Mouse (Mus musculus): ENCODE results near the gene Sash1.

The Sash1 gene

DNA sequence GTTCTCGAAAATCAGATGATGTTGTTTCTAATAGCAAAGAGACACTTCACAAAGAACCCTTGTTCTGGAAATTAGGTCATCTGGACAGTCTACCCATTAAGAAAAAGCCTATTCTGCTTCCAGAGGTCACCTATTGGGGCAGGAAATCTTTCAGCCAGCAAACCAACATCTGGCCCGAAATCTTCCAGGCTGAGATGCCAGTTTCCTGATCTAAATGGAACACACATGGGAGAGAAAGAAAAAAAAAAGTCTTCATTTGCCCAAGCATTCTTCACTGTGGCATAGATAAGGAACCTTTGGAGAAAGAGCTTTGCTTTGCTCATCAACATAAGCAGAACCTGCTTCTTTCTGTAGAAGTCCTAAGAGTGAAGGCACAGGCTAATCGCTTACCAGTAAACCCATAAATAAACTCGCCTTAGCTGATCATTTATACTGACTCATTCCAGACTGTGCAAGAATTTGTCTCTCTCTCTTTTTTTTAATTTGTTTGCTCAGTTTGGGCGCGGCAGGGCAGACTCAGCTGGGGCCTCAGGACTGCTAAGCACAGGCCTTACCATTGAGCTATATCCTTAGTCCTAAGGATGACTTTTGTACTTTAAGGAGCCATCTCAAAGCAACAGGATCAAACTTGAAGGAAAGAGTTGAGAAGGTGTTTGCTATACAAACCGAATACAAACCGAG lies 13.1 kb upstream of the Sash1 start:
- peak in 1 of 2 experiments; percentile 21 for DNase-seq (ENCODE audit: low spot score in 2 of 2)

DNA sequence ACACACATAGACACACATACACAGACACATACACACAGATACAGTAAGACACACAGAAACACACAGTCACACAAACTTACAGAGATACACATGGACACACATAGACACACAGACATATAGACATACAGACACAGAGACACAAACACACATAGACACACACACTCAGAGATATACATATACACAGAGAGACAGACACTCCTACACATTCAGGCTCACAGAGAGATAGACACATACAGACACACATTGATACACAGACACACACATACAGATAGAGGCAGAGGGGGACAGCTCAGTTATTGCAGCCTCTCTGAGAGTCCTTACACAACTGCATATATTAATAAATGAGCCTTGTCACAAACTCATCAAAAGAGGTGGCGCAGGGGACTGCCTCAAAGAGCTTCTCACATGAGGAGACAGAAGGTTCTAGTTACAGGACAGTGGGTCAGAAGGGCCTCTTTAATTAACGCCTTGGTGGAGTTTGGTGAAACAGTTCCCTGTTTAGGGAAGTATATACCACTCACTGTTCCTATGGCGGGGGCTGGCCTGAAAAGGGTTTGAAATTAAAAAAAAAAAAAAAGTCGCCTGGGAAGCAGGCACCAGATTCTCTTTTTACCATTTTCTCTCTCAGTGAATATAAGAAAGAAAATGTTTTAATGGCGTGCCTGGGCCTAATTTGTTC lies 12.4 kb upstream of the Sash1 start:
- DNase-seq (ENCODE audit: low spot score in 2 of 2): no peak

DNA sequence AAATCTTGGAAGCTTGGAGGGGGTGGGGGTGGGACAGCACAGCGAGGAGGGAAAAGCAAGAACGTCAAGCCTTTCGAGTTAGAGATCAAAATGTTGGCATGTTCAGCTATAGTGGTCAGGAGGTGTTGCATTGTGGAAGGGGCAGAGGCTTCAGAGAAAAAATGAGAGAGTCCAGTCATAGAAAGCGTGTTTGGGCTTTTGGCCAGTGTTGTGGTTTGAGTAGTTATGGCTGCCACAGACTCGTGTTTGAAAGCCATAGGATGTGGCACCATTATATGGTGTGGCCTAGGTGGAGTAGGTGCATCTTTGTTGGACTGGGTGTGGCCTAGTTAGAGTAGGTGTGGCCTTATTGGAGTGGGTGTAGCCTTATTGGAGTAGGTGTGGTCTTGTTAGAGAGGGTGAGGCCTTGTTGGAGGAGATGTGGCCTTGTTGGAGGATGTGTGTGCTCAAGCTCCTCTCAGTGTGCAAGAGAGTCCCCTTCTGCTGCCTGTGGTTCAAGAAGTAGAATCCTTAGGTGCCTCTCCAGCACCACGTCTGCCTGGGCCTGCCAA lies 9.2 kb upstream of the Sash1 start:
- no peak for DNase-seq (ENCODE audit: low spot score in 2 of 2)

DNA sequence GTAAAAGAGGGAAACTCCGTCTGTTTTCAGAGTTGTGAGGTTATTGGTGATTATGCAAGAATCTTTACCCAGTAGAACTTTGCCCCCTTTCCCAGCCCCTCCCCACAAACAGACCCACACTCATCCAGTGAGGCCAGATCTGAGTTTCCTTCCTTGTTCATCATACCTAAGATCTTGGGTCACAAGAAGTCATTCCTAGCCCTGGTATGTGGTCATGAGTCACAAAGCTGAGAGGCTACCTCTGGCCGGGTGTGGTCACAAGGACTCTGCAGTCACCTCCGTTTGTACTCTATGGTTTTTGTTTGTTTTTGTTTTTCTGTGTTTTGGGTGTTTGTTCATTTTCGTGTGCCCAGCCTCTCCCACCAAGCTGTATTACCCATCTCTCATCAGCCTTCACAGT lies 4.6 kb upstream of the Sash1 start:
- peak in 1 of 2 experiments; percentile 21 for DNase-seq (ENCODE audit: low spot score in 2 of 2)

DNA sequence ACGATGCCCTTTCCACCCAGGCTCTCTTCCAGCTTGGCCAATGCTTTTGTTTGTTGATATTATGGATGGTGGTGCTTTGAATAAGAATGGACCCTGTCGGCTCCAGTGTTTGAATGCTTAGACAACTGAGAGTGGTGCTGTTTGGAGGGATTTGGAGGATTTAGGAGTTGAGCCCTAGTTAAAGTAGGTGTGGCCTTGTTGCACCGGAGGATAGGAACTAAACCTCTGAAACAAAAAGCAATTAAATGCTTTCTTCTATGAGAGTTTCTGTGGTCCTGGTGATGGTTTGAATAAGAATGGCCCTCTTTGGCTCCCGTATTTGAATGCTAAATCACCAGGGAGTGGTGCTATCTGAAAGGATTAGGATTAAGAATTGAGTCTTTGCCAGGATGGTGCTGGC lies 3.5 kb upstream of the Sash1 start:
- DNase-seq (ENCODE audit: low spot score in 2 of 2): no peak

DNA sequence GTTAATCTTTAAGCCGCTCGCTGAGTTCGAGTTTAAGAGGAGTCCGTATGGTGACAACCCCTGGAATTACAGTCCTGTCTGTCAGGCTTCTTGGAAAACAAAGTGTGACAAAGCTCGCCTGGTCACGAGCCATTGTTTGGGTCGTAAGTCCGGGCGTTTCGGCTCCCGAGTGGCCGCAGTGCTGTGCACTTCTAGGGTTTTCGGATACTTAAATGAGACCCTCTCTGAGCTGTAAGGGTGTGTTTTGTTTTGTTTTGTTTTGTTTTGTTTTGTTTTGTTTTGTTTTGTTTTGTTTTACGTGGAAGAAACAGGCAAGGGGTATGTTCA lies 621 bp upstream of the Sash1 start:
- DNase-seq (ENCODE audit: low spot score in 2 of 2): no peak

DNA sequence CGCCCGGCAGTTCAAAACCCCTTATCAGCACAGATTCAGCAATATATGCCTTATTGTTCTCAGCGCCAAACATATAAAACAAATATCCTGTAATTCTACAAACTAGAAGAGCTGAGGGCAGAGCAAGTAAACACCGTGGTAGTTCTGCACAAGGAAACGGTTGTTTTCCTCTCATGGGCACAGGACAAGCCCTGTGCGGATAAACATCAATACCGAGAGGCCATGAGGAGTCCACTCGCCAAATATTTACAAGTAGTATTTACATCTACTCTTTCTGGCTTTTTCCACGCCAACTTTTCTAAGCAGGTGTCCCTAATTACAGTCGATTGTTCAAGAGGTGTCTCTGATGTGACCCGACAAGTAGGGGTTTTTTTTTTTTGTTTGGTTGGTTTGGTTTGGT lies 669 bp downstream of the Sash1 start:
- peak in 1 of 2 experiments; percentile 32 for DNase-seq (ENCODE audit: low spot score in 2 of 2)

DNA sequence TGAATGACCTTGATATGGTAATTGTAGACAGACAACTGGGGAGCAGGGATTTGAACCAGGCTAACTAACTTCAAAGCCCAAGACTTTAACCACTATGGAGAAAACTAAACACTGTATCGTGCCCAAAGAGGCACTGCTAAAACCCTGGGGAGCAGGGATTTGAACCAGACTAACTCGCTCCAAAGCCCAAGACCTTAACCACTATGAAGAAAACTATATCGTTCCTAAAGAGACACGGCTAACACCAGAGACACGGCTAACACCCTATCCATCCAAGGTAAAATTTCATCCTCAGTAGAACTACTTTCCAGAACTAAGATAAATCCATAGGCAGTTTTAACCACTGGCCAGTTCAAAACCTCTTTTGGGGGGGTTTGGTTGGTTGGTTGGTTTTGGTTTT lies 1.3 kb downstream of the Sash1 start:
- DNase-seq (ENCODE audit: low spot score in 2 of 2): no peak

DNA sequence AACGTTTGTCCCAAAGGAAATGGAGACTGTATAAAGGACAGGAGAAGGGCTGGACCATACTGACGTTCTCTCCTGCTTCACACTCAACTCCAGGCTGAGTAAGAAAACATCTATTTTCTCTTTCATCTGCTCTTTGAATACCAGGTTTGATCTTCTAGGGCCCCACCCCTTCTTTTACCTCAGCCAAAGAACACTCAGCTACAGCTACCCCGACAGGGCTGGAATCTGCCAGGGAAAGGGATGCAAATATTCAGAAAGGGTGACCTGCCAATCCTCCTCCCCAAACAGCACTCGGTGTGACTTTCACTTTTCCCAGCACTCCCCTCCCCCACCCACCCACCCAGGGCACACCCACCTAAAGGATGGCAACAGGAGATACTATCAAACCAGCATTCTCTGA lies 2.2 kb downstream of the Sash1 start:
- no peak for DNase-seq (ENCODE audit: low spot score in 2 of 2)

DNA sequence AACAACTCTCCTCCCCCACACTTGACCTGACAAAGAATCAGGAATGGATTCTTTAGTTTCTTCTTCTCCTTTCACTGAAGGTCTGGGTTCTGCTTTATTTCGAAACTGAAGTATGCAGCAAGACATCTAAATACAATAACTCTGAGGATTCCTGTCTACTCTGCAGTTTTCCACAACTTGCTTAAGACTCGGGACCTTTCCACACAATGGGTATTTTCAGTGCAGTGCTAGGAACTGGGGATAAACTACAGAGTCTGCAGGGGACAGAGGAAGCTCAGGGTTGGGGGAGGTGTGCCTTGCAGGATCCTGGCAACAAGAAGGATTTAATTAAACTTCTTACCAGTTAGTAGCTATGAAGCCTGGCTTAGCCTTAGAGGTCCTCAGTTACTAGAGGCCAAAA lies 4.1 kb downstream of the Sash1 start:
- DNase-seq (ENCODE audit: low spot score in 2 of 2): no peak

DNA sequence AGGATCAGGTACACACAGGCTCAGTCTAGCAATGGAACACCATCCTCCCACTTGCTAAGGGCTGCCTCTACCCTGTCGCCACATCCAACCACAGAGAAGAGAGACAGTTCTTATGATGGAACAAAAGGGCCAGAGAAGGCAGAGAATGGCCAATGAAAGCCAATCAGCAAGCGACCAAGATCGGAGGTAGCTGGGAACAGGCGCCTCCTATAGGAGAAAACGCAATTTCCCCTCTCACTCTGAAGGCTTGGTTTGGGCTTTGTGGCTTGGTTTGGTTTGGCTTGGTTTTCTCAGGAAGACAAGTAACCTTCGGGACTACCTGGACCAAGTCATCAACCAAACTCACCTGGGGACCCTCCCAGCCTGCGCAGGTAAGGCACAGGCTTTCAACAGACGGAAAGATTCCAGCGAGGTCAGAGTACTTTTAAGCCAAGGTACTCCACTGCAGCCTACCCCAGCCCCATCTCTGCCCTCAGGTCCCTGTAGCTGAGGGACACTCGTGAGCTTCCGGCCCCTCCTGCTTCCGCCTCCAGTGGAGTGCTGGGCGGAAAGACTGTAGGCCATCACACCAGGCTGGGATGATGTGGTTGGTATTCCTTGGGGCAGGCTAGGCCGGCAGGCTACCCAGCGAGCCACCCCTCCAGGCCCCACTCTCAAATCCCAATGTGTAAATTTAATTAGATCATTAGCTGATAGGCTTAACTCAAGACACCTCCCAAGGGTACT lies 4.8 kb downstream of the Sash1 start:
- no peak for DNase-seq (ENCODE audit: low spot score in 2 of 2)

DNA sequence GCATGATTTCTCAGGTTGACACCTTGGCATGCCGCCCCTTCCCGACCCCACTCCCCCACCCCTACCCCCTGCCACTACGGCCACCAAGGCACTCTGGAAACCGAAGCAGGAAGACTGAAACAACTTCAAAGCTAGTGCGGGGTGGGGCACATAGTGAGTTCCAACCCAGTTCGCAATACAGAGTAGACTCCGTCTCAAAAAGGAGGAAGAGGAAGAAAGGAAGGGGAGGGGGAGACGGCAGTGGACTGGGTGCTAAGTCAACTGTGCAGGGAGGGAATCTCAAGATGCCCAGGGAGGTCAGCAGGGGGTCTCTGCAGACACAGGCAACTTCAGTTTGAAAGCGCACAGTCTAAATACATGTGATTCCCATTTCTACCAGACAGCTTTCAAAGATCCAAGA lies 7.0 kb downstream of the Sash1 start:
- no peak for DNase-seq (ENCODE audit: low spot score in 2 of 2)

DNA sequence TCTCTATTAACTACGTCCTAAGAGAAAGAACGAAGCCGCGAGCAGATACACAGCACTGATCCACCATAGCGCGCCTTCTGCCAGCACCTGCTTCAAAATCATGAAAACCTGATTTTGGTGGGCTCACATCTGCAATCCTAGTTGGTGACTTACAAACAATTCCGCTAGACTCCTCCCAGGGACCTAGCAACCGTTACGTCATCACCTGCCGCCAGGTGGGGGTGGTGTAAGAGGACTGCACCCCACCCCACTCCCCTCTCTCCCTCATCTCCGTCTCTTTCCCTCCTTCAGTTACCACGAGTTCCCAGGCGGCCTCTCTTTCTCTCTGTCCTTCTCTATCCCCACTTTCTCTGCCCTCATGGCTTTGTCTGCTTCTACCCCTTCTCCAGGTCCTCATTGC lies 7.5 kb downstream of the Sash1 start:
- no peak for DNase-seq (ENCODE audit: low spot score in 2 of 2)

DNA sequence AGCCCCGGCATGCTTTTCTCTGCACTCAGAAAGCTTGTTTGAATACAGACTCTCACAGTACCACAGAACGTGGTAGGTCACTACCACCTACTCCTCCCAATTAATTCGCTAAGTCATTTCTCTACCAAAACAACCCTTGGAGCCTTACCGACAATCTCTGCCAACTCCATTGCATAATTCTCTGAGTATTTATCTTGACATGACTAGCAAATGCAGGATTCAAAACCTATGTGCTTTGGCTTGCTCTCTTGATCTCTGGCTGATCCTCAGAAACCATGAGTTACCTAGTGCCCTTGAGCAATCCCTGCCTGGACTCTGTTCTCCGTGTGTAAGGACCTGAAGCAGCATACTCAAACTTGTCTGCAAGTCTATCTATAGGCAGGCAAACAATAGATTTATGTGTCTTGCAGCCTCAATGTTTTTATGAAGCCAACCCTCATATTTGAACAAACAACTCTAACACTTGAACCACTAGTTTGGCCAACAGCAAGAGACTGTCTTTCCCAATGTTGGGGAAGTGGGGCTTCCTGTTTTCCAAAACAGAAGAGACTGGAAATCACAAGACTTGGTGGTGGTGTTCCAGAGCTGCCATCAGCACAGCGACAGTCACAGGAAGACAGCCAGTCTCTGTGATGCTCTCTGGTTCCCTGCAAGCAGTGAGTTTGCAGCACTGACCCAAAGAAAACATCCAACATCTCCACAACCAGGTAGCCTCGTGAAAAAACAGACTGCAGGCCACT lies 12.1 kb downstream of the Sash1 start:
- peak; percentile 44 to 57 for DNase-seq (ENCODE audit: low spot score in 2 of 2)

DNA sequence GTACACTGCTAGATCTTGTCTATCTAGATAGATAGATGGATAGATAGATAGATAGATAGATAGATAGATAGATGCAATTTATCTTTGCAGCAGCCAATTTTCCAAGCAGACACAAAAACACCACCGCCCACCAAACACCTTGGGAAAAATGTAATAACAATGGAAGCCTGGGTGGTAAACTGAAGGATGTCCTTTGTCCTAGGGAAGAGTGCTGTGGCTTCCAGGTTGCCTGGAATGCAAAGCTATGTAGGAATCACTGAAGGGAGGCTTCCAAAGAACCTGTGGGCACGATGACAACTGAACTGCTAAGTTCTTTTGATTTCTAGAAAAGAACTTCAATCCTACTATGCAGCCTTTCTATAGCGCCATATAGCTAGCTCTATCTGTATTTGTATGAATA lies 13.1 kb downstream of the Sash1 start:
- no peak for DNase-seq (ENCODE audit: low spot score in 2 of 2)

DNA sequence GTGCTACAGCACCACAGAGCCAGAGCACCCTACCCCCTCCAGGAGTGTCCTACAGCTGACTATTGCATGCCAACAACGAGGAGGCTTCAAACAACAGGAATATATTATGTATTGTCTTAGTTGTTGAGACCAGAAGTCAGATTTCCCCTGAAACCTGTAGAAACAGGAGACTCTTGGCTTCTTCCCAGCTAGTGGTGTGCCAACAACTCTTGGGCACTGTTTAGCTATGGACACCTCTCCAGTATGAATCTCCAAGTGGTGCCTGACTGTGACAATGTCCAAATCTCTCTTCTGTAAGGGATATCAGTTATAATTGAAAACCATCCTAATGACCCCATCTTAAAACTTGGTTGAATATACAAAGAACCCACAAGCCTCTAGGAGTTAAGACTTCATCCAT lies 13.9 kb downstream of the Sash1 start:
- DNase-seq (ENCODE audit: low spot score in 2 of 2): no peak

DNA sequence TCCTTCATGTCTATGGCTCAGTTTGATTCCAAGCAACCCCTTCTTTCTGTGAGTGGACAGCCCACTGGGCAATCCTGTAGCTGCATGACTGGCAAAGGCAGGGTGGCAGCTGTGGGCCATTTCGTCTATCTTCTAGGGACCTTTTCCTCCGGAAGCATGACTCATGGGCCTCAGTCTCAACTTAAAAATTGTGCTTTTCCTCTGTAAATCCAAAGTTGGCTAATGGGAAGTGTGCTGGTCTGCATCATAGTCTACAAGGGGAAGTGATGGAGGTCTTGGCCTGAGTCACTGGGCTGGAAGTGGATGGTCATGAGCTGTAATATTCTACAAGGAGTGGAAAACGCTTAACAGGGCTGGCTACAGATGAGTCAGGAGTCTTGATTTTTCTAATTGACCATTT lies 15.5 kb downstream of the Sash1 start:
- DNase-seq (ENCODE audit: low spot score in 2 of 2): peak in 1 of 2 experiments; percentile 21

DNA sequence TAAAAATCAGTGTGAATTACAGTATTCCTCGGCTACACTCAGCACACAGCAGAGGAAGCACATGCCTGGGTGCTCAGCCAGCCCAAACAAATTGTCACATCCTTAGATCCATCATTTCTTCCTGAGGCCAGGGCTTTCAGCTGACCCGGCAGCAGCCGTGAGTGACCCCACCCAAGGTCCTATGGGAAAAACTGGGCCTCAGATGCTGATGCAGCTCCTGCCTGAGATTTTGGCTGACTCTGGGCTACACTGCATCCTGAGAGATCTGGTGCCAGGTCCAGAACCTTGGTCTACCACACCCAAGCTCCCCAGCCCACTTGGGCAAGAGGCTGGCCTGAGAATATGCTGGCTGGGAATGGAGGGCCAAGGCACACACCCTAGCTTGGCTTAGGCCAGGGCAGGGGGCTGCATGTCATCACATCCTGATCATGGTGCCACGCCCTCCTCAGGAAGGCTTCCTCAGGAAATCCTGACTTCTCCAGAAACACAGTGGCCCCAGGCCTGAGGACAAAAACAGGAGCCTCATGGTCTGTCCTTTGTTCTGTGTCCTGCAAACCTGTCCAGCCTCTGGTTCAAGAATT lies 19.7 kb downstream of the Sash1 start:
- DNase-seq (ENCODE audit: low spot score in 2 of 2): peak; percentile 15 to 60

DNA sequence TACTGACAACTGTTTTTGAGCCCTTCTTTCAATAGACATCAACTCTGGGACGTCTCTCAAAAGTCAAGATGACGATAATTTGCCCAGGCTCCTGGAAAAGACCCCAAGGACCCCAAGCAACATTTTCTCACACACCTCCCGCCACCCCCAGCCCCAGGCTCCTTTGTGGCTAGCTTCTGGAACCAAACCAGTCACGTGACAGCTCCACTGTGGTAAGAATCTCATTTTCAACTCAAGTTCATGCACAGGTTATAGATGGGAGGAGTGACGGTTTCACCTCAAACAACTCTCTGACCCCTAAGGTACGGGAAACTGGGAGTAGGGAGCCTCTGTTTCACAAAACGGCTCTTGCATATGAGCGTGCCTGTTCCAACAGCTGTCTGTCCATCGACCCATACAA lies 25.2 kb downstream of the Sash1 start:
- no peak for DNase-seq (ENCODE audit: low spot score in 2 of 2)

DNA sequence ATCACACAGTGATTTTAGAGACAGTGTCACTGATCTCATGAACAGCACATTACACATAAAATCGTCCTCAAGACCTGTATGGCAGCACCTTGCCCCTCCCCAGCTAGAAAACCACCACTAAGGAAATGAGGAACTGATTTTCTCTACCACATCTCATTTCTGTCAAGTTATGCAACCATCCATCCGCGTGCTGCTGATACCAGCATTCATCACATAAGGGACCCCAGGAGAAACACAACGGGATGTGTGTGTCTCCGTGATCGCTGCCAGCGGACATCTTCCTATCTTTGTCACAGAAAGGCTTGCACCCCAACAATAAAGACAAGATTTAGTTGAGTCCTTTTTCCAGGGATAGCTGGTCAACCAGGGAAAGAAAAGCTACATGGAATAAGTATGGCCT lies 27.2 kb downstream of the Sash1 start:
- no peak for DNase-seq (ENCODE audit: low spot score in 2 of 2)

DNA sequence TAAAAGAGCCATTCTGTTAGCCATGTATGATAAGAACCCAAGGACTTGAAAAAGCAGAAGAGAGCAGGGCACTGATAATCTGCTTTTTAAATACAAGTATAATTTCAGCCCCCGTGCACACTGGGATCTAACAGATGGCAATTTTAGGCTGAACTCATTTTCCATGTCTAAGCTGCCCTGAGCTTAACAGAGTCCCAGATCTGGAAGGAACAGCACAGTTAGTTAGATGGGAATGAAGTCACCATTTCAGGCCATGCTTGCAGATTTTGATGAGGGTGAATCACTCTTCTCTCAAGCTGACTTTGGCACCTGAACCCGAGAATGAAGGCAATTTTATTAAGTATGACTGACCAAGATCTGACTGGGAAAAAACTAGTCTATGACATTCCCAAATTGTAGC lies 28.9 kb downstream of the Sash1 start:
- no peak for DNase-seq (ENCODE audit: low spot score in 2 of 2)

DNA sequence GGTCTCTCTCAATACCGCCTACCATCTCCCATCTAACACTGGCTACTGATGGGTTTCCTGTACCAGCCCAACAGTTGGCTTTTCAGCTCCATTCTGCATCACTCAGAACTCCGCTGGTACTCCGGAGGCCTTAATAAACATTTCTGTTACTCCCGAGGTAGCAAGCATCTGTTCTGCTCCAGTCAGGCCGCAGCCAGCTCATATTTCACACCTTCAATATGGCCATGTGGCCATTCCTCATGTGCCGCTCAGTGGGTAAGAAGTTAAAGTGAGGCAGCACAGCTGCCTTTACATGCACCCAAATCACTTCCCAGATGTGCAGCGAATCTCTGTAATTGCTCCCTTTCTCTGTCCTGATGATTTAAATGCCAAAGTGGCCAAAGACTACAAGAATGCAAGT lies 32.5 kb downstream of the Sash1 start:
- no peak for DNase-seq (ENCODE audit: low spot score in 2 of 2)
